Mouse (Mus musculus): ENCODE measurements around the gene Zfp428.

DNA sequence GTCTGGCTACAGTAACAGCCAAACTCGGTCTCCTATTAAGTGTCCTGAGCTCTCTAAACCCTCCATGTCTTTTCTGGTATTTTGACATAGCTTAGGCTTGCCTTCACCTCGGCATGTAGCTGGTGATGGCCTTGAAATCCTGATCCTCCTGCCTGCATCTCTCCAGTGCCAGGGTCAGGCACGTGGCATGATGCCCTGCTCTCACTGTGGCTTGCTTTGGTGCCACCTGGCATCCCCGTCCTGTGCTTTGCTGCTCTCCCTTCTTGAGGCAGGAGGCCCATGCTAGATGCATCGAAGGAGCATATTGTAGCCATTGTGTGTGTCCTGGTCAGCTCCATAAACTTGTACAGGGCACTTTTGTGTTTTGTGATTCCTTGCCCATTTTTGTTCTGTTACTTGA lies 30.8 kb downstream of the Zfp428 start:
- no peak for TF ChIP-seq POLR2A (IDR thresholded peaks at IDR 0.05; ENCODE audit: insufficient read depth, low read length)
- TF ChIP-seq CTCF (IDR thresholded peaks at IDR 0.05; ENCODE audit: low read depth, low read length) = no peak
- no peak for TF ChIP-seq EP300 (IDR thresholded peaks at IDR 0.05; ENCODE audit: insufficient read depth, low read depth, low read length)

Data from ES-Bruce4 (cell line).